Mouse (Mus musculus): ENCODE data around the gene Il15ra. TPM values are rescaled to one million over a fixed set of nuclear protein-coding genes. Genes with fewer than 3 reads are reported as not detected.

Gene Il15ra
- polyA plus RNA-seq, 1 experiment from 2014 or later, result 0.81 TPM

DNA sequence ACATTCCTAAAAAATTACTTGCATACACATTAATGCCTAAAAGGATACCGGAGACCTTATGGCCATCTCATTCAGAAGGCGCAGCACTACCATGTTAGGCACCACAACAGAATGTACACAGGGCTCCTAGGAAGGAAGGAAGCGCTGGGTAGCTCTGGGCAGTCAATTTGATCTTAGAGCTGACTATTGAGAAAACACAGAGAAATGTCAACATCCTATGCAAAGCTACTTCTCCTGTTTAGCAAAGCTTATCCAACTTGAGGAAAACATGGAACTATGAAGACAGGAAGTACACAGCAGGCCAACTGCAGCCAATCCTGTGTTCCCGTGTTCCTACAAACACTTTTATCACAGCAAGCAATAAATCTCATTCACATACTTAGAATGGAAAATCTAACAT lies 66.6 kb downstream of the Il15ra start:
- no peak for DNase-seq (ENCODE audit: low spot score)
- WGBS, result 93% methylated on average over 4 of the region's 4 CpGs
- Histone ChIP-seq H3K36me3 (peaks cover 27% of the 10 kb centered on the region), H3K9me3 (replicated peaks) (no peaks in the 10 kb centered on the region), H3K4me1 (peaks cover 7% of the 10 kb centered on the region), H3K27me3 (ENCODE audit: low read depth, poor library complexity, severe bottlenecking) (no peaks in the 10 kb centered on the region), H3K27ac (no peak overlapping the region), H3K4me3 (no peak overlapping the region)

- H3K27me3 ChIP-seq (ENCODE audit: low read depth, poor library complexity, severe bottlenecking), result no peaks in the 10 kb centered on the region
- H3K4me3 ChIP-seq, result no peak overlapping the region
- H3K27ac ChIP-seq, result no peak overlapping the region
- WGBS, result 88% methylated on average over 4 of the region's 4 CpGs
- peaks cover 20% of the 10 kb centered on the region for H3K36me3 ChIP-seq
- peaks cover 9% of the 10 kb centered on the region for H3K4me1 ChIP-seq
- H3K9me3 ChIP-seq (replicated peaks), result no peaks in the 10 kb centered on the region
- no peak for DNase-seq (ENCODE audit: low spot score)
These were observed 67.3 kb downstream of the Il15ra start for GRCm38 (mm10) chr2:11772401-11772800.

GRCm38 (mm10) chr2:11774426-11774825 lies 69.3 kb downstream of the Il15ra start:
- Histone ChIP-seq H3K4me3 (no peak overlapping the region), H3K27me3 (ENCODE audit: low read depth, poor library complexity, severe bottlenecking) (no peaks in the 10 kb centered on the region), H3K9me3 (replicated peaks) (no peaks in the 10 kb centered on the region), H3K4me1 (peaks cover 15% of the 10 kb centered on the region), H3K27ac (no peak overlapping the region), H3K36me3 (peaks cover 4% of the 10 kb centered on the region)
- 85% methylated on average over 10 of the region's 10 CpGs for WGBS
- DNase-seq (ENCODE audit: low spot score), result no peak

- Histone ChIP-seq H3K27ac (no peak overlapping the region), H3K4me1 (peaks cover 19% of the 10 kb centered on the region), H3K27me3 (ENCODE audit: low read depth, poor library complexity, severe bottlenecking) (no peaks in the 10 kb centered on the region), H3K4me3 (no peak overlapping the region), H3K9me3 (replicated peaks) (no peaks in the 10 kb centered on the region), H3K36me3 (peaks cover 6% of the 10 kb centered on the region)
- WGBS, result 92% methylated on average over 5 of the region's 5 CpGs
- DNase-seq (ENCODE audit: low spot score), result no peak
These were observed 70.0 kb downstream of the Il15ra start for GRCm38 (mm10) chr2:11775121-11775520.

DNA sequence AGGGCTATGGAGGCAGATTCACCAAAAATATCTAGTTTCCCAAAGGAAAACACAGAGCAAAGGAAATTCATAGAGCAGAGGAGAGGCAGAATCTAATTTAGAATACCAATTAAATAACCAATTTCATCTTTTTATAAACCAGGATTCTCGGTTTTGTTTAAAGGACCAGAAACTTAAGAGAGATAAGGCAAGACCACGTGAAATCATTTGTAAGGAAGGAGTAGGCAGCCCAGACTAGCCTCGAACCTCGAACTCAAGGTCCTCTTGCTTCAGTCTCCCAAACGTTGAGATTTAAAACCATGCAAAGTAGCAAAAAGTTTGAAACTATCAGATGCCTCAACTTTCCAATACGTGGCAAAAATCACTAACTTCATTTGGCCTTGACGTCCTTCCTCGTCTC lies 71.3 kb downstream of the Il15ra start:
- H3K9me3 ChIP-seq (replicated peaks), result no peaks in the 10 kb centered on the region
- no peaks in the 10 kb centered on the region for H3K27me3 ChIP-seq (ENCODE audit: low read depth, poor library complexity, severe bottlenecking)
- 58% methylated on average over 8 of the region's 8 CpGs for WGBS
- peak overlapping the region; percentile 94 for H3K27ac ChIP-seq
- peaks cover 19% of the 10 kb centered on the region for H3K36me3 ChIP-seq
- DNase-seq (ENCODE audit: low spot score), result no peak
- H3K4me3 ChIP-seq, result peak overlapping the region; percentile 90
- peaks cover 19% of the 10 kb centered on the region for H3K4me1 ChIP-seq

DNA sequence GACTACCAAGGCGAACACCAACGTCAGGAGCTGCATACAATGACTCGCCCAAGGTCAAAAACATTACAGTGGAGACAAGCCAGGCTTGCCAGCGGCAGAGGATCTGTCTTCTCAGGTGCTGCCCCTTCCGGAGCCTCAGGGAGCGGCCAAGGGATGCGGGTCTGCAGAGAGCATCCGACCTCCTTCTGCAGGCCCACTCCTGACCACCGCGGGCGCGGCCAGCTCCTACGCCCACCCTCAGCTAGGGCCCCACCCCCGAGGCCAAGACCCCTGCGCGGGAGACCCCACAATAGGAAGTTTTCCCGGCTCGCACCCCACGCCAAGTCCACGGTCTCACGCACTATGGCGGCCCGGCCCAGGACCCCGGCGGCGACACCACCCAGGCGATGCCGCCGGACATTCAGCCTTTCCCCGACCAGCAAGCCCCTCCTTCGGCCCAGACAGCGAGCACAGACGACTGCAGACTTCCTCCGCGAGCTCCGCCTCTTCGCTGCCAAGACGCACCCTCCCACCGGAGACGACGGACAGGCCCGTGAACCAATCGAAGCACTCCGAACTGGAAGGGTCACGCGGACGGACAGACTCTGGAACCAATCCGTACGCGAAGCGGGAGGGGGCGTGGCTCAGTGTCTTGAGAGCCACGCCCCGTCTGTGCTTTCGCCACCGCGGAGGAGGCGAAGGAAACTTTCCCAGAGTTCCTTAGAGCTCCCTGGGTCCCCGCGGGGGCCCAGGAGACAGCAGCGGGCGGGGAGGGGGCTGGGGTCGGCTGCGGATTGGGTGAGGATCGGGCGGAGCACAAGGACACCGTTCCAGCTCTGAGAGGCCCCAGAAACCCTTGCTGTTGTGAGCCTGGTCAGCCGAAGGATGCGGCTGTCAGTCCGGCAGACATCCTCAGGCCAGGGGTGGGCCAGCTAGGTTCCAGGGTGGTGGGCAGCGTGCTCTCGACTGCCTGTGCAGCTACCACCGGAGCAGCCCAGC lies 72.3 kb downstream of the Il15ra start, which contains the start of the genes Fbh1 and Ankrd16:
Gene Fbh1 (minus strand): TSS at position 492 of the 978 bp plus-strand sequence.
Gene Ankrd16 (plus strand): TSS at position 786 of the 978 bp plus-strand sequence.
- H3K9me3 ChIP-seq (replicated peaks), result no peaks in the 10 kb centered on the region
- H3K27ac ChIP-seq, result peak within 1 kb of the TSS; percentile 94
- WGBS, result 0% methylated on average over 72 of the region's 73 CpGs
- H3K27me3 ChIP-seq (ENCODE audit: low read depth, poor library complexity, severe bottlenecking), result no peaks in the 10 kb centered on the region
- H3K4me1 ChIP-seq, result peaks cover 19% of the 10 kb centered on the region
- peak; percentile 100 for DNase-seq (ENCODE audit: low spot score)
- peak within 1 kb of the TSS; percentile 90 for H3K4me3 ChIP-seq
- H3K36me3 ChIP-seq, result peaks cover 29% of the 10 kb centered on the region

- WGBS, result under 1% methylated on average over 43 of the region's 43 CpGs
- Histone ChIP-seq H3K9me3 (replicated peaks) (no peaks in the 10 kb centered on the region), H3K36me3 (peaks cover 38% of the 10 kb centered on the region), H3K4me1 (peaks cover 19% of the 10 kb centered on the region), H3K27me3 (ENCODE audit: low read depth, poor library complexity, severe bottlenecking) (no peaks in the 10 kb centered on the region), H3K27ac (peak overlapping the region; percentile 94), H3K4me3 (peak overlapping the region; percentile 90)
- peak; percentile 95 for DNase-seq (ENCODE audit: low spot score)
These were observed 73.2 kb downstream of the Il15ra start for GRCm38 (mm10) chr2:11778087-11778823.

Other genes with a start within 250 kb of the Il15ra start
- gene Pfkfb3, start 151.2 kb upstream of the Il15ra start, polyA plus RNA-seq (2016; fragmentation: Nextera tagmentation; extraction: Ambion mirVana), result 10.7 and 11.3 TPM in 2 replicates
- 190 and 195 TPM in 2 replicates for gene Rbm17, start 101.1 kb upstream of the Il15ra start, polyA plus RNA-seq (2016; fragmentation: Nextera tagmentation; extraction: Ambion mirVana)
- not detected in 2 replicates for gene Gm17490, start 79.0 kb upstream of the Il15ra start, polyA plus RNA-seq (2016; fragmentation: Nextera tagmentation; extraction: Ambion mirVana)
- gene Il2ra, start 62.5 kb upstream of the Il15ra start, polyA plus RNA-seq (2016; fragmentation: Nextera tagmentation; extraction: Ambion mirVana), result not detected in 2 replicates
- gene Fbh1, start 72.3 kb downstream of the Il15ra start, polyA plus RNA-seq (2016; fragmentation: Nextera tagmentation; extraction: Ambion mirVana), result 98.9 and 118 TPM in 2 replicates
- gene Ankrd16, start 72.6 kb downstream of the Il15ra start, polyA plus RNA-seq (2016; fragmentation: Nextera tagmentation; extraction: Ambion mirVana), result 38.6 and 51.9 TPM in 2 replicates

Measured in limb, embryonic 10.5 days (tissue).